In the genomic region with DNA sequence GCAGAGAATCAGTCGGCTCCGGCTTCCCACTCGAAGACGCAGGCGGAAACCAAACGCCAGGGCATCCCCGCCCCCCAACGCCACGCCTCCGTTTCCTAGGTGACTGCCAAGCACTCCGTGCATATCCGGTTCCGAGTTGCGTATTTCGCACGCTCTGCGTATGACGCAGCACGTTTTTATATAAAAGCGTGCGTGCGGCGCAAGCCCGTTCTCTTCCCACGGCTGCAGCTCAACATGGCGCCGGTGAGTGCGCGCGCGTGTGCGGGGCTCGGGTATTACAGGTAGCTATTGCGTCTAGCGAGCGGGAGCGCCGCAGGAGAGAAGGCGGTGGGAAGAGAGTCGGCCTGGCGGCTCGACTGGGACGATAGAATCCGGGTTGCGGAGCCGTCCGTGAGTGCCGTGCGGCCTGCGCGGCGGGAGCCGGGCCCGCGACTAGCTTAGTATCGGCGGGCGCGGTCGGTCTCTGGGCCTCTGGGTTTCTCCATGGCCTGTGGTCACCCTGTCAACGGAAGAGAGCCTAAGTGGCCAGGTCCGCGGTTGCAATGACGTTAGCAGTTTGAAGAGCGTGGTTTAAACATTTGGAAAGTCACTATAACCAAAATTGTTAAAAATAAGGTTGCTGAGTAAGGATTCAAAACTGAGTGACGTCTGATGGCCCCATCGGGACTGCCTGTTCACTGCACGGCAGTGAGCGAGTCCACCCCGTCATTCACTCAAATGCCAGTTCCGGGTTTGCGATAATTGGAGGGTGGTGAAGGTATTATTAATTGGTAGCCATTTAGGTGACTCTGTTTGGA, we compare ENCODE assay signal across 8 mouse cellular contexts. TPM values are rescaled to one million over a fixed set of nuclear protein-coding genes. Genes with fewer than 3 reads are reported as not detected.
A peak's percentile ranks its signal among the peaks of the same experiment; 100 is the strongest.
DNase-seq lines count a peak whose midpoint lies in the region; ATAC-seq lines count a peak whose summit lies in the region.

A gene (plus strand): TSS at position 136 of the 797 bp plus-strand sequence.

- peak within 1 kb of the TSS; percentile 73 for H3K4me2 ChIP-seq in intestine, embryonic 14.5 days (ENCODE audit: low read length)

- no peaks in the 10 kb centered on the region for H3K27me3 ChIP-seq in intestine, embryonic 14.5 days (replicated peaks; ENCODE audit: control insufficient read depth, insufficient read depth, low read length)

- intact Hi-C loops in left cerebral cortex, postnatal 14 days (cut with DNase I), result no loop called here

- 0 out of 2 replicates have a peak, but pooled peaks cover 8% of the 10 kb centered on the region for H3K4me1 ChIP-seq in intestine, embryonic 14.5 days (replicated peaks; ENCODE audit: control insufficient read depth, insufficient read depth, low read length)

- peaks cover 23% of the 10 kb centered on the region for H3K36me3 ChIP-seq in intestine, embryonic 14.5 days (ENCODE audit: control insufficient read depth, insufficient read depth, low read length)

- H3K4me3 ChIP-seq in intestine, embryonic 14.5 days (ENCODE audit: low read depth, low read length), result peak within 1 kb of the TSS; percentile 84

- no peaks in the 10 kb centered on the region for H3K9me3 ChIP-seq in intestine, embryonic 14.5 days (ENCODE audit: control insufficient read depth, low read length)

- peak within 1 kb of the TSS; percentile 96 for H3K9ac ChIP-seq in intestine, embryonic 14.5 days (ENCODE audit: low read length)

- peak; percentile 99 for ATAC-seq in intestine, embryonic 14.5 days (replicated peaks; ENCODE audit: low FRiP score, low TSS enrichment, low read depth)

- whole genome bisulfite sequencing in intestine, embryonic 14.5 days, result under 1% methylated on average over 72 of the region's 72 CpGs

- DNase-seq in adrenal gland, adult 18-20 months (ENCODE audit: low spot score in 2 of 2), result peak; percentile 99
- peak; percentile 99 for DNase-seq in embryo, embryonic 11 days
- DNase-seq in gastrocnemius, postnatal 25 days, result peak; percentile 98
- peak; percentile 99 for DNase-seq in intestine, embryonic 14.5 days (ENCODE audit: low spot score)
- DNase-seq in left cerebral cortex, postnatal 14 days (ENCODE audit: low spot score in 2 of 2), result peak; percentile 98 to 99
- peak; percentile 98 for DNase-seq in mesoderm, embryonic 11.5 days (ENCODE audit: low read depth, low spot score)
- peak; percentile 97 to 98 for DNase-seq in right cerebral cortex, postnatal 36 days (ENCODE audit: low spot score in 2 of 2)
- peak; percentile 97 for DNase-seq in yolk sac, embryonic 10.5 days (ENCODE audit: low spot score)

- H3K27ac ChIP-seq in intestine, embryonic 14.5 days (ENCODE audit: low read depth), result peak within 1 kb of the TSS; percentile 80

RNA-seq across cellular contexts. Expression of the gene that starts here (rescaled TPM):
- 100 to 1,000 TPM; 168 to 174 TPM for total RNA-seq in adrenal gland, adult 18-20 months (2021)
- 100 to 1,000 TPM; 135 to 157 TPM for total RNA-seq in gastrocnemius, postnatal 25 days (2021)
- 513 and 539 TPM in 2 replicates for polyA plus RNA-seq in intestine, embryonic 14.5 days (2014; fragmentation: Nextera tagmentation; extraction: Ambion mirVana)
- total RNA-seq in left cerebral cortex, postnatal 14 days (2021), result 100 to 1,000 TPM; 186 to 192 TPM

Comparison
In these comparisons a context has a peak if more than half of its experiments do, and no peak if none do; other contexts are left out.
1. Peak in every context shown above with its lines: DNase-seq, ATAC-seq, H3K4me3 ChIP-seq and H3K27ac ChIP-seq.